Mouse (Mus musculus): ENCODE measurements around the gene Foxp3. TPM values are rescaled to one million over a fixed set of nuclear protein-coding genes. Genes with fewer than 3 reads are reported as not detected.

Gene Foxp3
- polyA plus RNA-seq, 1 experiment, result 5.7 TPM

DNA sequence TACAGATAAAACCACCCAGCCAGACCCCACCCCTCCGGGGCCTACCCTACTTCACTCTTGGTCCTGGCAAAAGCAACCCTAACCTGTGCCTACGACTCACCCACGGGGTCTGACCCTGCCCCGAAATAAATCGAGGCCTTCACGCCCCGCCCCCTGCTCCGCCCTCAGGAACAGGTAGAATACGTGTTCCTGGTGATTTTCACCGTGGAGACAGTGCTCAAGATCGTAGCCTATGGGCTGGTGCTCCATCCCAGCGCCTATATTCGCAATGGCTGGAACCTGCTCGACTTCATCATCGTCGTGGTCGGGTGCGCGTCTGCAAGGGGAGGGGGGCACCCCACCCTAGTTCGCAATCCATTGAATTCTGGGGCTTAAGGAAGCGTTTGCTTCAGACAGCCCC is 36.6 kb downstream of the Foxp3 start:
- no peak overlapping the region for H3K4me3 ChIP-seq (ENCODE audit: extremely low read depth, insufficient read depth, insufficient read length)
- no peak overlapping the region for H3K27ac ChIP-seq (ENCODE audit: insufficient read depth, low read length)
- H3K36me3 ChIP-seq (ENCODE audit: control insufficient read depth, insufficient read depth, low read length), result no peaks in the 10 kb centered on the region
- H3K27me3 ChIP-seq (ENCODE audit: control insufficient read depth, insufficient read depth, low read length), result no peaks in the 10 kb centered on the region
- no peak for TF ChIP-seq POLR2A (IDR thresholded peaks at IDR 0.05; ENCODE audit: low read depth, low read length)
- TF ChIP-seq CTCF (IDR thresholded peaks at IDR 0.05; ENCODE audit: extremely low read depth, insufficient read depth, insufficient read length, insufficient replicate concordance), result no peak
- no peak for DNase-seq (ENCODE audit: low read depth in 1 of 2, low spot score in 2 of 2)
- no peaks in the 10 kb centered on the region for H3K4me1 ChIP-seq (ENCODE audit: control insufficient read depth, insufficient read depth, insufficient read length)
- WGBS, result 30% methylated on average over 21 of the region's 21 CpGs

DNA sequence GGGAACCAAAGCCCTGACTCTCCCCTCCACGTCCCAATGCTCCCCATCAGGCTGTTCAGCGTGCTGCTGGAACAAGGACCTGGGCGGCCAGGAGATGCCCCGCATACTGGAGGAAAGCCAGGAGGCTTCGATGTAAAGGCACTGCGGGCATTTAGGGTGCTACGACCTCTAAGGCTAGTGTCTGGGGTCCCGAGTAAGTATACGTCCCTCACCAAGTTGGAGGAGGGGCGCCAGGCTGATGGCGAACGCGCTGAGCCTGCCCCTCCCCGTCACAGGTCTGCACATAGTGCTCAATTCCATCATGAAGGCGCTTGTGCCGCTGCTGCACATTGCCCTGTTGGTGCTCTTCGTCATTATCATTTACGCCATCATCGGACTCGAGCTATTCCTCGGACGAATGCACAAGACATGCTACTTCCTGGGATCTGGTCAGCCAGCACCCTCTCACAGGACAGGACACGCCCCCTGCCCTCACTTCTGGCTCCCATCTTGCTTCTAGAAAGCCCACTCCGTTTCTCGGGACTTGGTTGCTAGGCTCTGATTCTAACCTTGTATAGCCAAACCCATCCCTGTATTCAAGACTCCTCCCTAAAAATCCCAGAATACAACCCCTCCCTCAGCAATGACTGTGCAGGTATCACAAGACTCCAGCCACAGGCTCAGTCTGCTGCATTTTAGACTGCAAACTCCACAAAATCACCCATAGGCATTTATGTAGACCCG is 37.3 kb downstream of the Foxp3 start:
- WGBS, result 32% methylated on average over 26 of the region's 26 CpGs
- Histone ChIP-seq H3K27ac (ENCODE audit: insufficient read depth, low read length) (no peak overlapping the region), H3K4me1 (ENCODE audit: control insufficient read depth, insufficient read depth, insufficient read length) (no peaks in the 10 kb centered on the region), H3K4me3 (ENCODE audit: extremely low read depth, insufficient read depth, insufficient read length) (no peak overlapping the region), H3K36me3 (ENCODE audit: control insufficient read depth, insufficient read depth, low read length) (no peaks in the 10 kb centered on the region), H3K27me3 (ENCODE audit: control insufficient read depth, insufficient read depth, low read length) (no peaks in the 10 kb centered on the region)
- no peak for TF ChIP-seq POLR2A (IDR thresholded peaks at IDR 0.05; ENCODE audit: low read depth, low read length)
- no peak for TF ChIP-seq CTCF (IDR thresholded peaks at IDR 0.05; ENCODE audit: extremely low read depth, insufficient read depth, insufficient read length, insufficient replicate concordance)
- no peak for DNase-seq (ENCODE audit: low read depth in 1 of 2, low spot score in 2 of 2)

- no peak overlapping the region for H3K4me3 ChIP-seq (ENCODE audit: extremely low read depth, insufficient read depth, insufficient read length)
- H3K27ac ChIP-seq (ENCODE audit: insufficient read depth, low read length), result no peak overlapping the region
- TF ChIP-seq CTCF (IDR thresholded peaks at IDR 0.05; ENCODE audit: extremely low read depth, insufficient read depth, insufficient read length, insufficient replicate concordance) (no peak), POLR2A (IDR thresholded peaks at IDR 0.05; ENCODE audit: low read depth, low read length) (no peak)
- no peaks in the 10 kb centered on the region; the same call in 1 of the 2 replicates for H3K4me1 ChIP-seq (ENCODE audit: control insufficient read depth, insufficient read depth, insufficient read length)
- WGBS, result 60% methylated on average over 12 of the region's 12 CpGs
- H3K36me3 ChIP-seq (ENCODE audit: control insufficient read depth, insufficient read depth, low read length), result no peaks in the 10 kb centered on the region
- no peaks in the 10 kb centered on the region for H3K27me3 ChIP-seq (ENCODE audit: control insufficient read depth, insufficient read depth, low read length)
- DNase-seq (ENCODE audit: low read depth in 1 of 2, low spot score in 2 of 2), result peak in 1 of 2 experiments; percentile 30
Measured at GRCm38 (mm10) chrX:7617889-7618551, 44.6 kb downstream of the Foxp3 start.

GRCm38 (mm10) chrX:7632560-7632959 is 59.1 kb downstream of the Foxp3 start:
- H3K36me3 ChIP-seq (ENCODE audit: control insufficient read depth, insufficient read depth, low read length), result no peaks in the 10 kb centered on the region
- H3K4me1 ChIP-seq (ENCODE audit: control insufficient read depth, insufficient read depth, insufficient read length), result no peaks in the 10 kb centered on the region
- no peak for DNase-seq (ENCODE audit: low read depth in 1 of 2, low spot score in 2 of 2)
- WGBS, result 74% methylated on average over 6 of the region's 6 CpGs
- H3K27ac ChIP-seq (ENCODE audit: insufficient read depth, low read length), result no peak overlapping the region
- no peaks in the 10 kb centered on the region for H3K27me3 ChIP-seq (ENCODE audit: control insufficient read depth, insufficient read depth, low read length)
- H3K4me3 ChIP-seq (ENCODE audit: extremely low read depth, insufficient read depth, insufficient read length), result no peak overlapping the region
- TF ChIP-seq CTCF (IDR thresholded peaks at IDR 0.05; ENCODE audit: extremely low read depth, insufficient read depth, insufficient read length, insufficient replicate concordance) (no peak), POLR2A (IDR thresholded peaks at IDR 0.05; ENCODE audit: low read depth, low read length) (no peak)

- H3K4me1 ChIP-seq (ENCODE audit: control insufficient read depth, insufficient read depth, insufficient read length), result no peaks in the 10 kb centered on the region
- 64% methylated on average over 3 of the region's 3 CpGs for WGBS
- no peak overlapping the region for H3K27ac ChIP-seq (ENCODE audit: insufficient read depth, low read length)
- TF ChIP-seq CTCF (IDR thresholded peaks at IDR 0.05; ENCODE audit: extremely low read depth, insufficient read depth, insufficient read length, insufficient replicate concordance) (no peak), POLR2A (IDR thresholded peaks at IDR 0.05; ENCODE audit: low read depth, low read length) (no peak)
- H3K36me3 ChIP-seq (ENCODE audit: control insufficient read depth, insufficient read depth, low read length), result no peaks in the 10 kb centered on the region
- H3K4me3 ChIP-seq (ENCODE audit: extremely low read depth, insufficient read depth, insufficient read length), result no peak overlapping the region
- no peaks in the 10 kb centered on the region for H3K27me3 ChIP-seq (ENCODE audit: control insufficient read depth, insufficient read depth, low read length)
- DNase-seq (ENCODE audit: low read depth in 1 of 2, low spot score in 2 of 2), result no peak
Measured at GRCm38 (mm10) chrX:7635101-7635500, 61.7 kb downstream of the Foxp3 start.

GRCm38 (mm10) chrX:7638401-7639091 is 65.1 kb downstream of the Foxp3 start, which contains the start of gene Syp:
TSS of gene Syp (plus strand) at chrX:7638471.
- Histone ChIP-seq H3K27ac (ENCODE audit: insufficient read depth, low read length) (no peak within 1 kb of the TSS), H3K36me3 (ENCODE audit: control insufficient read depth, insufficient read depth, low read length) (no peaks in the 10 kb centered on the region), H3K4me1 (ENCODE audit: control insufficient read depth, insufficient read depth, insufficient read length) (no peaks in the 10 kb centered on the region), H3K27me3 (ENCODE audit: control insufficient read depth, insufficient read depth, low read length) (no peaks in the 10 kb centered on the region), H3K4me3 (ENCODE audit: extremely low read depth, insufficient read depth, insufficient read length) (peak within 1 kb of the TSS; percentile 42; the same call in 1 of the 2 replicates)
- WGBS, result 30% methylated on average over 41 of the region's 42 CpGs
- TF ChIP-seq POLR2A (IDR thresholded peaks at IDR 0.05; ENCODE audit: low read depth, low read length), result no peak
- TF ChIP-seq CTCF (IDR thresholded peaks at IDR 0.05; ENCODE audit: extremely low read depth, insufficient read depth, insufficient read length, insufficient replicate concordance), result no peak
- peak; percentile 47 to 67 for DNase-seq (ENCODE audit: low read depth in 1 of 2, low spot score in 2 of 2)
